Comparison of ENCODE assay signal across 15 mouse cellular contexts in the genomic region with DNA sequence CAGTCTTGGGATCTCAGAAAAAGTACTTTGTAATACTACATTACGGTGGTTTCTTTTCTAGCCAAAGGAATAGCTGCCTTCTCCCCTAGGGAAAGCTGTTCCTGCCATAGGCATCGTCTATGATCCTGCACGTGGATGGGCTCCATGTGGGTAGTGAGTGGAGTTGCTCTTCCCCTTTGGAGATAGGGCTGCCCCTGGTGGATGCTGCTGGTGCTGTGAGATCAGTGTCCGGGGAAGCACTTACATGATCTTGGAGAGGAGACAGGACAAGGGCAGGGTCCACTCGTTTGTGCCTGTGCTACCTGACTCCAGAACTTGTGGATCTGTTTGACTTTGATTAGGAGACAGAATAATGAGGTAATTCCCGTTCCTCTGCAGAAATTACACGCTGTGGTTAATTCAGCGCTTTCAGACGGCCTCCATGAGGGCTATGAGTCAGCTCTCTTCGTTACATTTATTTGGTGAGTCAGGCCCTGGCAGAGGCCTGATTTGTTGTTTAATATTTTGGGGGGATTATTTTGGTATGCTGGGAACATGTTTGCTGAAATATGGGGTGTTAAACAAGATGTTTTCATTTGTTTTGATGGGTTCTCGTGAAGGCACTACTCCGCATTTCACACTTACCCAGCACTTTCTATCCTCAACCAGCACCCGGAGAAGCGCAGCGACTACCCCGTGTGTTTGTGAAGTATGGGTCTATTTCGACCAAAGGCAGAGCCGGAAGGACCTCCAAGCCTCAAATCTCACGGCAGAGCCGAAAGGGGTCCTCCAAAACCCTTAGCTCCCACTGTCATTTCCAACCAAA. TPM values are rescaled to one million over a fixed set of nuclear protein-coding genes. Genes with fewer than 3 reads are reported as not detected.
DNase-seq lines count a peak whose midpoint lies in the region; ATAC-seq and TF ChIP-seq lines count a peak whose summit lies in the region.
"Had no signal": no experiment of that assay in that cellular context is flagged by ENCODE, and none has a peak within 500 bp of the region (broad histone marks: within the 10 kb centered on the region; RNA-seq: fewer than 3 reads in every experiment).

No protein-coding gene starts in this region.

- no peak for TF ChIP-seq EP300 in stomach, postnatal 0 days (optimal IDR thresholded peaks at IDR 0.05)

- H3K27me3 ChIP-seq in stomach, postnatal 0 days (ENCODE audit: control insufficient read depth, insufficient read depth, low read length), result no peaks in the 10 kb centered on the region
- H3K27me3 ChIP-seq: hindbrain, embryonic 15.5 days; midbrain, embryonic 15.5 days had no signal

- ATAC-seq in stomach, postnatal 0 days (ENCODE audit: low FRiP score, low TSS enrichment), result no peak
- ATAC-seq: midbrain, embryonic 15.5 days had no signal

- no peak overlapping the region for H3K27ac ChIP-seq in stomach, postnatal 0 days (replicated peaks)
- H3K27ac ChIP-seq: hindbrain, embryonic 15.5 days; midbrain, embryonic 15.5 days had no signal

- H3K9me3 ChIP-seq in stomach, postnatal 0 days (ENCODE audit: control insufficient read depth, low read length), result no peaks in the 10 kb centered on the region
- H3K9me3 ChIP-seq: hindbrain, embryonic 15.5 days; midbrain, embryonic 15.5 days had no signal

- DNase-seq in left cerebral cortex, adult 11 months (ENCODE audit: low spot score), result peak; percentile 9
- no peak for DNase-seq in left cerebral cortex, postnatal 4 days
- peak; percentile 14 for DNase-seq in adrenal gland, postnatal 14 days
- DNase-seq in layer of hippocampus, postnatal 36 days, result peak; percentile 11 to 35
- DNase-seq in stomach, postnatal 0 days (ENCODE audit: low spot score), result no peak
- no peak for DNase-seq in neural tube, embryonic 10.5 days (ENCODE audit: extremely low spot score, low spot score)
- no peak for DNase-seq in heart, postnatal 10 days
- DNase-seq: cerebellum, adult 9-10 months; heart, adult 18-20 months; thymus, postnatal 4 days had no signal

- no peak overlapping the region for H3K4me3 ChIP-seq in stomach, postnatal 0 days (ENCODE audit: low read depth, low read length)
- H3K4me3 ChIP-seq: erythroblast, embryonic 14.5 days; hindbrain, embryonic 15.5 days; midbrain, embryonic 15.5 days had no signal

- 77% methylated on average over 20 of the region's 20 CpGs for WGBS in stomach, postnatal 0 days

- H3K36me3 ChIP-seq in stomach, postnatal 0 days (ENCODE audit: control insufficient read depth, insufficient read depth, low read length), result no peaks in the 10 kb centered on the region
- H3K36me3 ChIP-seq: hindbrain, embryonic 15.5 days; midbrain, embryonic 15.5 days had no signal

- H3K4me2 ChIP-seq in stomach, postnatal 0 days (replicated peaks; ENCODE audit: low read depth), result no peak overlapping the region
- H3K4me2 ChIP-seq: hindbrain, embryonic 15.5 days; midbrain, embryonic 15.5 days had no signal

- intact Hi-C loops in left cerebral cortex, postnatal 4 days (cut with DNase I), result no loop called here
- intact Hi-C loops in heart, postnatal 10 days (cut with DNase I), result loop anchor here (5.0 to 10.0 kb wide), 2 partner anchors 545 to 882 kb away; no protein-coding TSS in a partner anchor

- peak; percentile 19; the same call in 1 of the 2 replicates for TF ChIP-seq CTCF in stomach, postnatal 0 days (IDR thresholded peaks at IDR 0.05; ENCODE audit: low read depth)

- H3K9ac ChIP-seq in stomach, postnatal 0 days (ENCODE audit: low read length), result no peak overlapping the region
- H3K9ac ChIP-seq: hindbrain, embryonic 15.5 days; midbrain, embryonic 15.5 days had no signal

- H3K4me1 ChIP-seq in stomach, postnatal 0 days (replicated peaks; ENCODE audit: control insufficient read depth, insufficient read depth), result no peaks in the 10 kb centered on the region
- H3K4me1 ChIP-seq: hindbrain, embryonic 15.5 days; midbrain, embryonic 15.5 days had no signal

RNA-seq across cellular contexts. Expression of gene Tex36, which starts 22.3 kb away (rescaled TPM):
- not detected for total RNA-seq in left cerebral cortex, postnatal 4 days (2021)
- not detected in 2 replicates for total RNA-seq in adrenal gland, postnatal 14 days (2021)
- total RNA-seq in layer of hippocampus, postnatal 36 days (2021), result not detected
- not detected in 2 replicates for polyA plus RNA-seq in stomach, postnatal 0 days (2015; fragmentation: Nextera tagmentation; extraction: Ambion mirVana)
- not detected for total RNA-seq in heart, postnatal 10 days (2021)
- total RNA-seq: heart, adult 18-20 months; layer of hippocampus, postnatal 25 days had no signal
- polyA plus RNA-seq: erythroblast, embryonic 14.5 days; hindbrain, embryonic 15.5 days; lung, embryonic 16.5 days; midbrain, embryonic 15.5 days had no signal

RNA-seq across cellular contexts. Expression of gene Edrf1, which starts 57.6 kb away (rescaled TPM):
- 10 to 100 TPM; 24.3 to 24.5 TPM for total RNA-seq in left cerebral cortex, postnatal 4 days (2021)
- 16.0 TPM in 2 replicates for total RNA-seq in adrenal gland, postnatal 14 days (2021)
- 10 to 100 TPM; 31.4 to 31.6 TPM for total RNA-seq in layer of hippocampus, postnatal 36 days (2021)
- 7.2 and 7.6 TPM in 2 replicates for polyA plus RNA-seq in stomach, postnatal 0 days (2015; fragmentation: Nextera tagmentation; extraction: Ambion mirVana)
- total RNA-seq in heart, postnatal 10 days (2021), result 10 to 100 TPM in 1 of 2 experiments, 1 to 10 TPM in 1; 9.3 to 10.3 TPM

Comparison
In these comparisons a context has a peak if more than half of its experiments do, and no peak if none do; other contexts are left out.
1. DNase-seq: peak in left cerebral cortex, adult 11 months (single experiment), adrenal gland, postnatal 14 days (single experiment) and layer of hippocampus, postnatal 36 days (2 of 2); none in left cerebral cortex, postnatal 4 days (single experiment), stomach, postnatal 0 days (single experiment), neural tube, embryonic 10.5 days (single experiment) and heart, postnatal 10 days (0 of 2).